Mouse (Mus musculus) stomach, postnatal 0 days (tissue): ENCODE results near the gene Rspo4.

Experiments
- CTCF ChIP-seq: IDR thresholded peaks from 2 replicates; pipeline ENCODE4 v1.5.1; 2016; ENCODE audit warnings: antibody characterized with exemption, low read depth, mild to moderate bottlenecking, moderate library complexity
- EP300 ChIP-seq: optimal IDR thresholded peaks from 2 replicates; pipeline ENCODE3; 2016; ENCODE audit warnings: antibody characterized with exemption

GRCm38 (mm10) chr2:151921068-151921467 is 78.3 kb downstream of the Rspo4 start:
- no peak for TF ChIP-seq CTCF
- TF ChIP-seq EP300, result no peak
